Mouse (Mus musculus): ENCODE results near the gene Atg4c.

Gene Atg4c

GRCm38 (mm10) chr4:99252957-99253356 lies 59.2 kb downstream of the Atg4c start:
- in situ Hi-C loops (cut with MboI, MseI): no loop called here

GRCm38 (mm10) chr4:99263191-99263590 lies 69.5 kb downstream of the Atg4c start:
- in situ Hi-C loops (cut with MboI, MseI): no loop called here

GRCm38 (mm10) chr4:99263663-99264062 lies 69.9 kb downstream of the Atg4c start:
- in situ Hi-C loops (cut with MboI, MseI): no loop called here

- in situ Hi-C loops (cut with MboI, MseI): no loop called here
These were observed 73.2 kb downstream of the Atg4c start for GRCm38 (mm10) chr4:99266843-99267445.

GRCm38 (mm10) chr4:99272860-99273259 lies 79.1 kb downstream of the Atg4c start:
- in situ Hi-C loops (cut with MboI, MseI): no loop called here

GRCm38 (mm10) chr4:99273466-99273865 lies 79.7 kb downstream of the Atg4c start:
- in situ Hi-C loops (cut with MboI, MseI): no loop called here

GRCm38 (mm10) chr4:99273979-99274378 lies 80.2 kb downstream of the Atg4c start:
- in situ Hi-C loops (cut with MboI, MseI): no loop called here

GRCm38 (mm10) chr4:99278876-99279275 lies 85.1 kb downstream of the Atg4c start:
- in situ Hi-C loops (cut with MboI, MseI): no loop called here

GRCm38 (mm10) chr4:99281711-99282110 lies 88.0 kb downstream of the Atg4c start:
- in situ Hi-C loops (cut with MboI, MseI): no loop called here

- in situ Hi-C loops (cut with MboI, MseI): no loop called here
These were observed 95.6 kb downstream of the Atg4c start for GRCm38 (mm10) chr4:99289286-99289685.

GRCm38 (mm10) chr4:99298676-99299075 lies 104.9 kb downstream of the Atg4c start:
- in situ Hi-C loops (cut with MboI, MseI): no loop called here

GRCm38 (mm10) chr4:99304793-99305192 lies 111.1 kb downstream of the Atg4c start:
- in situ Hi-C loops (cut with MboI, MseI): no loop called here

Measured in regulatory T cell (primary cell).